Mouse (Mus musculus): ENCODE results near the gene Cops9. TPM values are rescaled to one million over a fixed set of nuclear protein-coding genes. Genes with fewer than 3 reads are reported as not detected.

Gene Cops9
- polyA plus RNA-seq, 1 experiment: 280 TPM

DNA sequence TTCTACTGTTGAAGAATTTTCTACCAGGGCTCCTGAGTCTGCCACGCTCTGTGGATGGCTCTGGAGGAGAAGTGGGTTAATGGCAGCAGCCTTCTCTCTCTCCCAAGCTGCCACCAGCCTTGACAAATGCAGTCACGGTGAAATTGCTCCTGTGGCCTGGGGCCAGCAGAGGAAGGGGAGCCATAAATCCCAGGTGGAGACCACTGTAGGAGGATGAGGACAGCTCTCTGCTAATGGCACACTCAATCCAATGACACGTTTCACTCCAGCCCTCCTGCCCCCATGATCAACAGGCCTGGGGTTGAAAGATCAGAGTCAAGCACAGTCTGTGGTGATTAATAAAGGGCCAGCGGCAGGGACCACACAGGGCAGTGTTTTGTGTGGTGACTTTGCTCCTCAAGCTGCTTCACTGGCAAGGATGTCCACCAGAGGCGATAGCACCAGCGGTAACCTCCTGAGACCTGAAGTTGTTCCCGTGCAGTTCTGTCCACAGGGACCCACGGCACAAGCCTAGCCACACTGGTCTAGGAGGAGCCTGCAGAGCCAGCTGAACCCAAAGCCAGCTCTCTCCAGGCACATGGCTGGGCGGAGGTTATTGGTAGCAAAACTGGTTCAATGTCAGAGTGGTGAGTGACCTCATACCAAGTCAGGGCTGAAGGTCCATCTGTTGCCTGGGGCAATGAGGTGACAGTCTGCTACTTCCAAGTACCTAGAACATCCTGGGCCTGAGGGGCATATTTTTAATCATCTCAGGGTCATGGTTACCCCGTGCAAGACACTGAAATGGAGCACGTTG lies 15.4 kb upstream of the Cops9 start:
- TF ChIP-seq CTCF (conservative IDR thresholded peaks at IDR 0.05; ENCODE audit: insufficient read depth, insufficient read length, low read depth, low read length) (no peak), POLR2A (IDR thresholded peaks at IDR 0.05; ENCODE audit: low read depth, low read length) (no peak)
- Histone ChIP-seq H3K27ac (ENCODE audit: insufficient read depth, low read depth, low read length) (no peak overlapping the region), H3K4me3 (ENCODE audit: insufficient read depth, low read depth, low read length) (no peak overlapping the region), H3K27me3 (replicated peaks; ENCODE audit: control insufficient read depth, insufficient read depth, low read length) (no peaks in the 10 kb centered on the region), H3K4me1 (ENCODE audit: control insufficient read depth, insufficient read depth, low read length) (no peaks in the 10 kb centered on the region), H3K36me3 (ENCODE audit: control insufficient read depth, insufficient read depth, low read length) (no peaks in the 10 kb centered on the region)
- 56% methylated on average over 11 of the region's 11 CpGs for WGBS
- no peak for DNase-seq

DNA sequence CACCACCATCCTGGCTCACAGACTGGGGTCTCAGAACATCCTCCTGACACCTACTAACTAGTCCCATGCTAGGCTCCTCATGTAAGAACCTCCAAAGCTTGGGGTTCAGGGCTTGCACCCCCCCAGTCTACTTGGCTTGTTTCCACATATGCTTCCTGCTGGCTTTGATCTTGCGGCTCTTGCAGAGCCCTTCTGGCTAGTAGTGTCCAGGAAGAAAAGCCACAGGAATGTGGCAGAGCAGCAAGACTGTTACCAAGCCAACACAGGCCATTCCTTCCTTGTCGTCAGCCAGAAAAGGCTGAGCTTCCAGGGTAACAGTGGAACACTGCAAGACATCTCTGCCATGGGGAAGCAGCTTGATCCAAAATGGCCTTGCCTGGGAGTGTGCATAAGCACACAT lies 12.9 kb upstream of the Cops9 start:
- H3K4me3 ChIP-seq (ENCODE audit: insufficient read depth, low read depth, low read length): no peak overlapping the region
- H3K36me3 ChIP-seq (ENCODE audit: control insufficient read depth, insufficient read depth, low read length): no peaks in the 10 kb centered on the region
- DNase-seq: no peak
- no peaks in the 10 kb centered on the region for H3K27me3 ChIP-seq (replicated peaks; ENCODE audit: control insufficient read depth, insufficient read depth, low read length)
- 73% methylated on average over 2 of the region's 2 CpGs for WGBS
- H3K27ac ChIP-seq (ENCODE audit: insufficient read depth, low read depth, low read length): no peak overlapping the region
- H3K4me1 ChIP-seq (ENCODE audit: control insufficient read depth, insufficient read depth, low read length): no peaks in the 10 kb centered on the region
- no peak for TF ChIP-seq POLR2A (IDR thresholded peaks at IDR 0.05; ENCODE audit: low read depth, low read length)
- no peak for TF ChIP-seq CTCF (conservative IDR thresholded peaks at IDR 0.05; ENCODE audit: insufficient read depth, insufficient read length, low read depth, low read length)

GRCm38 (mm10) chr1:92653179-92653578 lies 11.4 kb upstream of the Cops9 start:
- no peak for DNase-seq
- H3K4me1 ChIP-seq (ENCODE audit: control insufficient read depth, insufficient read depth, low read length): no peaks in the 10 kb centered on the region
- TF ChIP-seq CTCF (conservative IDR thresholded peaks at IDR 0.05; ENCODE audit: insufficient read depth, insufficient read length, low read depth, low read length): no peak
- no peak for TF ChIP-seq POLR2A (IDR thresholded peaks at IDR 0.05; ENCODE audit: low read depth, low read length)
- WGBS: 93% methylated on average over 3 of the region's 3 CpGs
- no peak overlapping the region for H3K27ac ChIP-seq (ENCODE audit: insufficient read depth, low read depth, low read length)
- no peaks in the 10 kb centered on the region for H3K27me3 ChIP-seq (replicated peaks; ENCODE audit: control insufficient read depth, insufficient read depth, low read length)
- no peaks in the 10 kb centered on the region for H3K36me3 ChIP-seq (ENCODE audit: control insufficient read depth, insufficient read depth, low read length)
- no peak overlapping the region for H3K4me3 ChIP-seq (ENCODE audit: insufficient read depth, low read depth, low read length)

GRCm38 (mm10) chr1:92651467-92651866 lies 9.7 kb upstream of the Cops9 start:
- Histone ChIP-seq H3K4me3 (ENCODE audit: insufficient read depth, low read depth, low read length) (no peak overlapping the region), H3K27me3 (replicated peaks; ENCODE audit: control insufficient read depth, insufficient read depth, low read length) (no peaks in the 10 kb centered on the region), H3K27ac (ENCODE audit: insufficient read depth, low read depth, low read length) (no peak overlapping the region), H3K36me3 (ENCODE audit: control insufficient read depth, insufficient read depth, low read length) (no peaks in the 10 kb centered on the region), H3K4me1 (ENCODE audit: control insufficient read depth, insufficient read depth, low read length) (no peaks in the 10 kb centered on the region)
- TF ChIP-seq POLR2A (IDR thresholded peaks at IDR 0.05; ENCODE audit: low read depth, low read length): no peak
- no peak for TF ChIP-seq CTCF (conservative IDR thresholded peaks at IDR 0.05; ENCODE audit: insufficient read depth, insufficient read length, low read depth, low read length)
- 71% methylated on average over 3 of the region's 3 CpGs for WGBS
- no peak for DNase-seq

GRCm38 (mm10) chr1:92648673-92649072 lies 6.9 kb upstream of the Cops9 start, which contains the start of gene Otos:
Gene Otos (minus strand): TSS chr1:92648841.
- 16% methylated on average over 8 of the region's 8 CpGs for WGBS
- DNase-seq: peak; percentile 64
- no peak within 1 kb of the TSS for H3K4me3 ChIP-seq (ENCODE audit: insufficient read depth, low read depth, low read length)
- no peaks in the 10 kb centered on the region for H3K4me1 ChIP-seq (ENCODE audit: control insufficient read depth, insufficient read depth, low read length)
- no peaks in the 10 kb centered on the region for H3K36me3 ChIP-seq (ENCODE audit: control insufficient read depth, insufficient read depth, low read length)
- no peaks in the 10 kb centered on the region for H3K27me3 ChIP-seq (replicated peaks; ENCODE audit: control insufficient read depth, insufficient read depth, low read length)
- TF ChIP-seq CTCF (conservative IDR thresholded peaks at IDR 0.05; ENCODE audit: insufficient read depth, insufficient read length, low read depth, low read length) (peak; percentile 78), POLR2A (IDR thresholded peaks at IDR 0.05; ENCODE audit: low read depth, low read length) (no peak)
- no peak within 1 kb of the TSS for H3K27ac ChIP-seq (ENCODE audit: insufficient read depth, low read depth, low read length)

- no peaks in the 10 kb centered on the region for H3K4me1 ChIP-seq (ENCODE audit: control insufficient read depth, insufficient read depth, low read length)
- DNase-seq: no peak
- TF ChIP-seq POLR2A (IDR thresholded peaks at IDR 0.05; ENCODE audit: low read depth, low read length) (no peak), CTCF (conservative IDR thresholded peaks at IDR 0.05; ENCODE audit: insufficient read depth, insufficient read length, low read depth, low read length) (no peak)
- H3K27ac ChIP-seq (ENCODE audit: insufficient read depth, low read depth, low read length): no peak overlapping the region
- no peaks in the 10 kb centered on the region for H3K27me3 ChIP-seq (replicated peaks; ENCODE audit: control insufficient read depth, insufficient read depth, low read length)
- H3K4me3 ChIP-seq (ENCODE audit: insufficient read depth, low read depth, low read length): no peak overlapping the region
- WGBS: 33% methylated on average over 10 of the region's 10 CpGs
- no peaks in the 10 kb centered on the region for H3K36me3 ChIP-seq (ENCODE audit: control insufficient read depth, insufficient read depth, low read length)
Observed at GRCm38 (mm10) chr1:92648197-92648596, 6.4 kb upstream of the Cops9 start.

GRCm38 (mm10) chr1:92647752-92648151 lies 6.0 kb upstream of the Cops9 start:
- Histone ChIP-seq H3K36me3 (ENCODE audit: control insufficient read depth, insufficient read depth, low read length) (no peaks in the 10 kb centered on the region), H3K4me3 (ENCODE audit: insufficient read depth, low read depth, low read length) (no peak overlapping the region), H3K27ac (ENCODE audit: insufficient read depth, low read depth, low read length) (no peak overlapping the region), H3K27me3 (replicated peaks; ENCODE audit: control insufficient read depth, insufficient read depth, low read length) (no peaks in the 10 kb centered on the region), H3K4me1 (ENCODE audit: control insufficient read depth, insufficient read depth, low read length) (no peaks in the 10 kb centered on the region)
- TF ChIP-seq CTCF (conservative IDR thresholded peaks at IDR 0.05; ENCODE audit: insufficient read depth, insufficient read length, low read depth, low read length) (peak; percentile 90), POLR2A (IDR thresholded peaks at IDR 0.05; ENCODE audit: low read depth, low read length) (no peak)
- peak; percentile 67 for DNase-seq
- 12% methylated on average over 8 of the region's 8 CpGs for WGBS

Measured in kidney, adult 2 months (tissue).